Mouse (Mus musculus) embryonic facial prominence, embryonic 10.5 days (tissue): ENCODE data around the gene Gm9821. TPM values are rescaled to one million over a fixed set of nuclear protein-coding genes. Genes with fewer than 3 reads are reported as not detected.
A peak's percentile ranks its signal among the peaks of the same experiment; 100 is the strongest.

ENCODE experiments used
- DNase-seq: peaks from one replicate; pipeline ENCODE4 v3.0.0-alpha.2; 2017; ENCODE audit warnings: low spot score
- H3K27ac ChIP-seq: fragments of 300-500 bp; sonication (generic); replicated peaks from 2 replicates; pipeline ENCODE4 v1.5.1; 2016; ENCODE audit warnings: mild to moderate bottlenecking
- H3K27me3 ChIP-seq: fragments of 300-500 bp; sonication (generic); replicated peaks from 2 replicates; pipeline ENCODE4 v1.6.1; 2016; ENCODE audit warnings: low read depth, mild to moderate bottlenecking; ENCODE audit not compliant: poor library complexity, severe bottlenecking
- H3K36me3 ChIP-seq: fragments of 300-500 bp; sonication (generic); replicated peaks from 2 replicates; pipeline ENCODE4 v1.6.1; 2016; ENCODE audit warnings: mild to moderate bottlenecking, moderate library complexity
- H3K4me1 ChIP-seq: fragments of 300-500 bp; sonication (generic); 2 replicates; pipeline ENCODE4 v1.6.1; 2016
- H3K4me3 ChIP-seq: fragments of 300-500 bp; sonication (generic); 2 replicates; pipeline ENCODE4 v1.5.1; 2016; ENCODE audit warnings: mild to moderate bottlenecking, moderate library complexity
- H3K9me3 ChIP-seq: fragments of 300-500 bp; sonication (generic); 2 replicates; pipeline ENCODE4 v1.6.1; 2016; ENCODE audit warnings: mild to moderate bottlenecking
- WGBS: fragments of 180-500 bp; shearing (Covaris S2); methylation state at CpG from one replicate; pipeline ENCODE4 v1.1.7; 2016; 5-methylcytosine and 5-hydroxymethylcytosine counted together
- microRNA-seq: library from miRNA; unstranded; fragments of <30 nt; microRNA quantifications from one replicate; pipeline ENCODE4, GENCODE M21; 2017
- polyA plus RNA-seq: library from polyadenylated mRNA; unstranded; fragments of >200 nt; fragmentation: Nextera tagmentation; extraction: Ambion mirVana; gene quantifications from 2 replicates; pipeline ENCODE4 v1.2.1, GENCODE M21; 2016

Gm9821 gene
- polyA plus RNA-seq, 1 experiment from 2014 or later, result 0.41 TPM

DNA sequence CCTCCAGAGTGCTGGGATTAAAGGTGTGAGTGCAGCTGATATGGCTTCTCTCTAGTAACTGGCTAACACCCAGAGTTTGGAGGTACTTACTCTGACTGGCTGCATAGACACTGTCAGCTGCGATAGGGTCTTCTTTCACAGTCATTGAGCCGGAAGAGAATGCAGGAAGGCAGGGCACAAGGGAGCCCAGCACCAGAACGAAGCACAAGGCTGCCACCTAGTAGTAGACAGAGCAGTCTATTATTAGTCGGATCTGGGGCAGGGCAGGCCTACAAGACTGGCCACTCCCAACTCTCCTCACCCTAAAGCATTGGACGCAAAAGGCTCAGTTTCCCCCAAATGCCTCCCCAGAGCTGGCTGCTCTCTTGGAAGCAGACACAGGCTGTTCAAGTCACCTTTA is 40.6 kb downstream of the Gm9821 start:
- WGBS, result 4% methylated on average over 5 of the region's 5 CpGs

GRCm38 (mm10) chr2:91987542-91987941 is 42.0 kb downstream of the Gm9821 start:
- WGBS, result 3% methylated on average over 3 of the region's 3 CpGs

More for the DNA sequence above, 40.6 kb downstream of the Gm9821 start:
- H3K27ac ChIP-seq, result peak overlapping the region; percentile 3; the same call in 1 of the 2 replicates
- peak; percentile 46 for DNase-seq
- peaks cover 47% of the 10 kb centered on the region for H3K4me1 ChIP-seq
- H3K36me3 ChIP-seq, result no peaks in the 10 kb centered on the region
- H3K4me3 ChIP-seq, result no peak overlapping the region
- no peaks in the 10 kb centered on the region for H3K9me3 ChIP-seq
- peaks cover 15% of the 10 kb centered on the region; the same call in 1 of the 2 replicates for H3K27me3 ChIP-seq

DNA sequence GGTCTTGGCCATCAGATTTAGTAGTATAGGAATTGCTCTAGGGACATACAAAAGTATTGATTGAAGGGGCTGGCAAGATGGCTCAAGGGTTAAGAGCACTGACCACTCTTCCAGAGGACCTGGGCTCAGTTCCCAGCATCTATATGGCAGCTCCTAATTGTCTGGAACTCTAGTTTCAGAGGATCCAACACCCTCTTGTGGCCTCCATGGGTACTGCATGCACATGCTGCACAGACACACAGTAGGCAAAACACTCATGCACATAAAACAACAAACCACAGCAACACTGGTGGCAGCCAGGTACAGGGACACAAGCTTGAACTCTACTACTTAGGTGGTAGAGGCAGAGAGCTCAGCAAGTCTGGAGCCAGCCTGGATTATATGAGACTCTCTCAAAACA is 44.2 kb downstream of the Gm9821 start:
- Histone ChIP-seq H3K27ac (no peak overlapping the region), H3K4me1 (peaks cover 36% of the 10 kb centered on the region), H3K4me3 (no peak overlapping the region), H3K36me3 (no peaks in the 10 kb centered on the region), H3K9me3 (no peaks in the 10 kb centered on the region), H3K27me3 (peaks cover 15% of the 10 kb centered on the region; the same call in 1 of the 2 replicates)
- DNase-seq, result no peak

More at GRCm38 (mm10) chr2:91987542-91987941, 42.0 kb downstream of the Gm9821 start:
- DNase-seq, result peak; percentile 86
- Histone ChIP-seq H3K36me3 (no peaks in the 10 kb centered on the region), H3K4me1 (peaks cover 44% of the 10 kb centered on the region), H3K27ac (no peak overlapping the region), H3K9me3 (no peaks in the 10 kb centered on the region), H3K4me3 (no peak overlapping the region), H3K27me3 (peaks cover 15% of the 10 kb centered on the region; the same call in 1 of the 2 replicates)

GRCm38 (mm10) chr2:91993409-91993808 is 47.9 kb downstream of the Gm9821 start:
- Histone ChIP-seq H3K4me1 (peaks cover 12% of the 10 kb centered on the region), H3K9me3 (no peaks in the 10 kb centered on the region), H3K27ac (no peak overlapping the region), H3K27me3 (peaks cover 14% of the 10 kb centered on the region), H3K36me3 (no peaks in the 10 kb centered on the region), H3K4me3 (no peak overlapping the region)
- no peak for DNase-seq
- WGBS, result 75% methylated on average over 3 of the region's 3 CpGs

- no peaks in the 10 kb centered on the region for H3K9me3 ChIP-seq
- no peak overlapping the region for H3K4me3 ChIP-seq
- H3K4me1 ChIP-seq, result peaks cover 12% of the 10 kb centered on the region
- H3K27ac ChIP-seq, result no peak overlapping the region
- peaks cover 9% of the 10 kb centered on the region; the same call in 1 of the 2 replicates for H3K27me3 ChIP-seq
- H3K36me3 ChIP-seq, result no peaks in the 10 kb centered on the region
- WGBS, result 92% methylated on average over 5 of the region's 5 CpGs
- no peak for DNase-seq
Measured at GRCm38 (mm10) chr2:91996006-91996405, 50.5 kb downstream of the Gm9821 start.

Small RNA genes lying within 50 kb of the gene (microRNA-seq; reads per million reads assigned to microRNA genes)
- not detected for gene Mir6999

Other genes starting within 250 kb of the Gm9821 start
- gene Atg13, start 235.1 kb upstream of the Gm9821 start, polyA plus RNA-seq, result 27.1 and 28.9 TPM in 2 replicates
- 24.8 and 26.9 TPM in 2 replicates for gene Harbi1, start 234.9 kb upstream of the Gm9821 start, polyA plus RNA-seq
- gene Ambra1, start 215.6 kb upstream of the Gm9821 start, polyA plus RNA-seq, result 25.0 and 25.6 TPM in 2 replicates
- 0.74 and 1.4 TPM in 2 replicates for gene Chrm4, start 18.5 kb upstream of the Gm9821 start, polyA plus RNA-seq
- 2,212 and 2,218 TPM in 2 replicates for gene Mdk, start 13.4 kb upstream of the Gm9821 start, polyA plus RNA-seq
- 42.1 and 45.0 TPM in 2 replicates for gene Dgkz, start 30.2 kb downstream of the Gm9821 start, polyA plus RNA-seq
- gene Creb3l1, start 78.8 kb downstream of the Gm9821 start, polyA plus RNA-seq, result 0.93 and 1.0 TPM in 2 replicates
- 41.3 and 42.3 TPM in 2 replicates for gene Phf21a, start 147.4 kb downstream of the Gm9821 start, polyA plus RNA-seq